Mouse (Mus musculus): ENCODE results near the gene Mcrip1. TPM values are rescaled to one million over a fixed set of nuclear protein-coding genes. Genes with fewer than 3 reads are reported as not detected.

The Mcrip1 gene
- polyA plus RNA-seq, 1 experiment = 191 TPM

DNA sequence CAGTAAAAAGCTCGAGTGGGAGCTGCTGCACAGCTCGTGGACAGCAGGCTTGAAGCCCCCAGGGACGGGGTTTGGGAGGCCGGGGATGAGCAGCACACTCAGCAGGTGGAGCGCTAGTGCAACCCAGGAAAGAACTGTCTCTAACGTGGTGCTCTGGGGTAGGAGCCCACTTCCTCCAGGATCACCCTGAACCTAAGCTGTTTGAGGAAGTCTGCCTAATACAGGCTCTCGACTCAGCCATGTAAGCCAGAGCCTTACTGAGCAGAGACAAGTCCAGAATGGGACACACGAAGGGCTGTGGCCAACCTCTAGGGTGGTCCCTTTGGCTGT lies 10.6 kb downstream of the Mcrip1 start:
- Histone ChIP-seq H3K27me3 (ENCODE audit: control insufficient read depth, insufficient read depth, low read length) (no peaks in the 10 kb centered on the region), H3K36me3 (ENCODE audit: control insufficient read depth, insufficient read depth, low read length) (peaks cover 9% of the 10 kb centered on the region; the same call in 1 of the 2 replicates), H3K4me1 (replicated peaks; ENCODE audit: control insufficient read depth, insufficient read depth, low read length) (peaks cover 7% of the 10 kb centered on the region), H3K4me3 (ENCODE audit: control insufficient read depth, insufficient read depth, low read length) (no peak overlapping the region), H3K27ac (ENCODE audit: control insufficient read depth, insufficient read depth, low read length) (no peak overlapping the region)
- no peak for TF ChIP-seq CTCF (IDR thresholded peaks at IDR 0.05; ENCODE audit: borderline replicate concordance, control insufficient read depth, extremely low read depth, insufficient read depth, low read length, poor library complexity)
- no peak for TF ChIP-seq POLR2A (IDR thresholded peaks at IDR 0.05; ENCODE audit: control insufficient read depth, extremely low read depth, insufficient read depth, low read length, poor library complexity)
- DNase-seq = no peak
- WGBS = 15% methylated on average over 8 of the region's 8 CpGs

DNA sequence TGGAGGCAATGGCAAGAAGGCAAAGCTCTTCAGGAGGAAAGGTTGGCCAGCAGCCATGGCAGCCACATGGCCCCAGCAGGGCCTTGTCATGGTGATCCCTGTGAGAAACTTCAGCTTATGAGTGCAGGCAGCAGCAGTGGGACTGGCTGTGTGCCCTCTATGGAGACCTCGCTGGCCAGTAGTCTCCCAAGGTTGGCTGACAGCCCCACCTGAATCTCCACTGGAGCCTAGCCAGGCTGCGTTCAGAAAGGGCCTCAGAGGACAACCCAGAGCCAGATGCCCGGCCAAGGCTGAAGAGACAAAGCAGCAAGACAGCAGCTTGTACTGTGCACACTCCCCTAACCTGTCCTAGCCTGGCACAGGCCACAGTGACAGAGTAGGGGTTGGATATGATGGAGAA lies 11.0 kb downstream of the Mcrip1 start:
- Histone ChIP-seq H3K36me3 (ENCODE audit: control insufficient read depth, insufficient read depth, low read length) (peaks cover 9% of the 10 kb centered on the region; the same call in 1 of the 2 replicates), H3K27me3 (ENCODE audit: control insufficient read depth, insufficient read depth, low read length) (no peaks in the 10 kb centered on the region), H3K4me3 (ENCODE audit: control insufficient read depth, insufficient read depth, low read length) (no peak overlapping the region), H3K4me1 (replicated peaks; ENCODE audit: control insufficient read depth, insufficient read depth, low read length) (peaks cover 7% of the 10 kb centered on the region), H3K27ac (ENCODE audit: control insufficient read depth, insufficient read depth, low read length) (no peak overlapping the region)
- TF ChIP-seq CTCF (IDR thresholded peaks at IDR 0.05; ENCODE audit: borderline replicate concordance, control insufficient read depth, extremely low read depth, insufficient read depth, low read length, poor library complexity) = no peak
- TF ChIP-seq POLR2A (IDR thresholded peaks at IDR 0.05; ENCODE audit: control insufficient read depth, extremely low read depth, insufficient read depth, low read length, poor library complexity) = no peak
- whole genome bisulfite sequencing = 84% methylated on average over 3 of the region's 3 CpGs
- no peak for DNase-seq

DNA sequence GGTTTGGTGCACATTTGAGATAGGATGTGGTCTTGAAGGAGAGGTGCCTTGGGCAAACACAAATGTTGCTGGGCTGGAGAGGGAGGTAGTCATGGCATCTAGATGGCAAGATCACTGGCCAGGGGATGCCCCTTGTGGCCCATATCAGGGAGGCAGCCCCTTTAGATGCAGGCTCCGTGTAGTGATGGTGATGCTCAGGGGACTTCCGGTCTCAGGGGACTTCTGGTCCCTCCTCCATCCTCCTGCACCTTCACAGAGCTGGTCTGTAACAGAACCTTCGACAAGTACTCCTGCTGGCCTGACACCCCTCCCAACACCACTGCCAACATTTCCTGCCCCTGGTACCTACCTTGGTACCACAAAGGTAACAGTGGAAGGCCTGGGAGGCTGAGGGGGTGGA lies 13.7 kb downstream of the Mcrip1 start:
- no peaks in the 10 kb centered on the region for H3K36me3 ChIP-seq (ENCODE audit: control insufficient read depth, insufficient read depth, low read length)
- no peak for DNase-seq
- 86% methylated on average over 3 of the region's 3 CpGs for WGBS

DNA sequence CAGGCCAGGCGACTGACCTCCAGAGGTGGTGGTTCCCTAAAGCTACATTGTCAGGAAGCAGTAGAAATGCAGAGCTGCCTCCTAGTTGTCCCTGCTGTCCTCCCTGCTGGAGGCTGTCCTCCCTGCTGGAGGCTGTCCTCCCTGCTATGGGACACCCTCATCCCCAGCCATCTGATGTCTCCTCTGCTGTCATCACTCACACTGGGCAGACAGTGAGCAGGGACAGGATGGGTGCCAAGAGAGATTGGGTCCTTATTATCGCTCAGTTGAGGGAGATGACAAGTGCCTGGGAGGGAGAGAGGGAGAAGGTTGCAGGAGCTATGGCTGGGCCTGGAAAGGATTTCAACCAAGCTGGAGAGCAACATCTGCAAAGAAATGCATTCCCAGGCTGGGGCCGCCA lies 14.4 kb downstream of the Mcrip1 start:
- 95% methylated on average over 3 of the region's 3 CpGs for WGBS
- Histone ChIP-seq H3K4me3 (ENCODE audit: control insufficient read depth, insufficient read depth, low read length) (no peak overlapping the region), H3K36me3 (ENCODE audit: control insufficient read depth, insufficient read depth, low read length) (no peaks in the 10 kb centered on the region), H3K4me1 (replicated peaks; ENCODE audit: control insufficient read depth, insufficient read depth, low read length) (peaks cover 12% of the 10 kb centered on the region), H3K27ac (ENCODE audit: control insufficient read depth, insufficient read depth, low read length) (no peak overlapping the region), H3K27me3 (ENCODE audit: control insufficient read depth, insufficient read depth, low read length) (peaks cover 17% of the 10 kb centered on the region; the same call in 1 of the 2 replicates)
- no peak for TF ChIP-seq CTCF (IDR thresholded peaks at IDR 0.05; ENCODE audit: borderline replicate concordance, control insufficient read depth, extremely low read depth, insufficient read depth, low read length, poor library complexity)
- no peak for TF ChIP-seq POLR2A (IDR thresholded peaks at IDR 0.05; ENCODE audit: control insufficient read depth, extremely low read depth, insufficient read depth, low read length, poor library complexity)
- DNase-seq = no peak

More for the DNA sequence above, 13.7 kb downstream of the Mcrip1 start:
- Histone ChIP-seq H3K27me3 (ENCODE audit: control insufficient read depth, insufficient read depth, low read length) (peaks cover 13% of the 10 kb centered on the region; the same call in 1 of the 2 replicates), H3K4me3 (ENCODE audit: control insufficient read depth, insufficient read depth, low read length) (no peak overlapping the region), H3K27ac (ENCODE audit: control insufficient read depth, insufficient read depth, low read length) (no peak overlapping the region), H3K4me1 (replicated peaks; ENCODE audit: control insufficient read depth, insufficient read depth, low read length) (peaks cover 10% of the 10 kb centered on the region)
- TF ChIP-seq POLR2A (IDR thresholded peaks at IDR 0.05; ENCODE audit: control insufficient read depth, extremely low read depth, insufficient read depth, low read length, poor library complexity) (no peak), CTCF (IDR thresholded peaks at IDR 0.05; ENCODE audit: borderline replicate concordance, control insufficient read depth, extremely low read depth, insufficient read depth, low read length, poor library complexity) (no peak)

DNA sequence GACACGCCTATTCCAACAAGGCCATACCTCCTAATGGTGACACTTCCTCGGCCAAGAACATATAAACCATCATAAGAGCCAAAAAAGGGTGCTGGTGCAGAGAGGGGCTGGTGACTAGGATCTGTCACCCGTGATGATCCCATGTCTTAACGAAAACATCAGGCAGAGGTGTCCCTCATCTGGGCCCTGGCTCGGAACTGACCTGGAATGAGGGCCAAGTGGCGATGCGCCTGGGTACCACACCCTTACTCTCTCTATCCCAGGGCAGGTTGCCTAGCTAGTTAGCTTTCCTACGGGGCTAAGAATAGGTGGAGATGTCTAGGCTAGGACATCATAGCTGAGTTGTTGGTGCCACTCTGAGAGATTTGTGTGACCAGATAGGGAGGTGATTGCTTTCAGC lies 15.4 kb downstream of the Mcrip1 start:
- H3K4me3 ChIP-seq (ENCODE audit: control insufficient read depth, insufficient read depth, low read length) = no peak overlapping the region
- no peak for DNase-seq
- H3K36me3 ChIP-seq (ENCODE audit: control insufficient read depth, insufficient read depth, low read length) = no peaks in the 10 kb centered on the region
- H3K4me1 ChIP-seq (replicated peaks; ENCODE audit: control insufficient read depth, insufficient read depth, low read length) = peaks cover 7% of the 10 kb centered on the region
- TF ChIP-seq CTCF (IDR thresholded peaks at IDR 0.05; ENCODE audit: borderline replicate concordance, control insufficient read depth, extremely low read depth, insufficient read depth, low read length, poor library complexity) = no peak
- TF ChIP-seq POLR2A (IDR thresholded peaks at IDR 0.05; ENCODE audit: control insufficient read depth, extremely low read depth, insufficient read depth, low read length, poor library complexity) = no peak
- H3K27ac ChIP-seq (ENCODE audit: control insufficient read depth, insufficient read depth, low read length) = no peak overlapping the region
- WGBS = 90% methylated on average over 8 of the region's 8 CpGs
- H3K27me3 ChIP-seq (ENCODE audit: control insufficient read depth, insufficient read depth, low read length) = peaks cover 17% of the 10 kb centered on the region; the same call in 1 of the 2 replicates

DNA sequence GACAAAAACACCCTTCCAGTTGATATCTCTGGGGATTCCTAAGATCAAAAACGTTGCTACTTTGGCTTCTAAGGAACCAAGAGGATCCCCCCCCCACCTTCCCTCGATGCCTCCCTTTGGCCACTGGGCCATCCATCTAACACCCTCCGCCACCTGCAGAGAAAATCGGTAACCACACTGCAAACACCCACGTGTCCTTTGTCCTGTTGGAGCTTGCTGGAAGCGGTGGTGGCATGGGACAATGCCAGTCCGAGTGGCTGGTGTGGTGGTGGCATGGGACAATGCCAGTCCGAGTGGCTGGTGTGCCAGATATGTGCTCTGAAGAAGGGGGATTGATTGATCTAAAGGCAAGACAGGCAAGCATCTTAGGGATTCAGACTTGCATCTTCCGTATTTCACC lies 17.9 kb downstream of the Mcrip1 start:
- peaks cover 17% of the 10 kb centered on the region; the same call in 1 of the 2 replicates for H3K27me3 ChIP-seq (ENCODE audit: control insufficient read depth, insufficient read depth, low read length)
- no peak for DNase-seq
- WGBS = 38% methylated on average over 9 of the region's 9 CpGs
- TF ChIP-seq POLR2A (IDR thresholded peaks at IDR 0.05; ENCODE audit: control insufficient read depth, extremely low read depth, insufficient read depth, low read length, poor library complexity) (no peak), CTCF (IDR thresholded peaks at IDR 0.05; ENCODE audit: borderline replicate concordance, control insufficient read depth, extremely low read depth, insufficient read depth, low read length, poor library complexity) (no peak)
- no peak overlapping the region for H3K4me3 ChIP-seq (ENCODE audit: control insufficient read depth, insufficient read depth, low read length)
- H3K27ac ChIP-seq (ENCODE audit: control insufficient read depth, insufficient read depth, low read length) = no peak overlapping the region
- H3K36me3 ChIP-seq (ENCODE audit: control insufficient read depth, insufficient read depth, low read length) = no peaks in the 10 kb centered on the region
- H3K4me1 ChIP-seq (replicated peaks; ENCODE audit: control insufficient read depth, insufficient read depth, low read length) = peaks cover 5% of the 10 kb centered on the region; the same call in 1 of the 2 replicates

All from thymus, adult 2 months (tissue).